Mouse (Mus musculus) heart, adult 8-10 months (tissue): ENCODE results near the gene Eif4h. TPM values are rescaled to one million over a fixed set of nuclear protein-coding genes. Genes with fewer than 3 reads are reported as not detected.

Experiments used
- microRNA-seq: library from miRNA; unstranded; fragments of <30 nt; microRNA quantifications from one replicate; pipeline ENCODE4 v1.2.0, GENCODE M21; 2022
- total RNA-seq, 4 experiments: library from RNA; stranded (reverse); gene quantifications; 2 replicates each; pipeline ENCODE4 v1.2.4; 2022

Gene Eif4h
- total RNA-seq, 4 experiments from 2014 or later, result 124 to 141 (median 129) TPM

Small RNAs within 50 kb of the gene (microRNA-seq; reads per million reads assigned to microRNA genes)
- not detected for gene Mir7228

Other genes starting within 250 kb of the Eif4h start
- 10 to 100 TPM; 20.9 to 28.3 (median 24.5) TPM for gene Gtf2ird1, start 182.8 kb downstream of the Eif4h start, total RNA-seq
- 1 to 10 TPM; 4.5 to 6.8 (median 5.4) TPM for gene Clip2, start 87.1 kb downstream of the Eif4h start, total RNA-seq
- gene Syna, start 79.3 kb downstream of the Eif4h start, total RNA-seq, result not detected
- 10 to 100 TPM; 21.6 to 26.0 (median 24.6) TPM for gene Rfc2, start 58.1 kb downstream of the Eif4h start, total RNA-seq
- 1 to 10 TPM in 3 of 4 experiments, under 1 TPM in 1; 0.44 to 2.4 (median 1.8) TPM for gene Lat2, start 24.5 kb downstream of the Eif4h start, total RNA-seq
- gene Limk1, start 49.1 kb upstream of the Eif4h start, total RNA-seq, result 1 to 10 TPM; 3.8 to 5.1 (median 4.0) TPM
- 10 to 100 TPM; 14.7 to 26.2 (median 17.6) TPM for gene Eln, start 107.8 kb upstream of the Eif4h start, total RNA-seq